12 mouse cellular contexts compared by ENCODE assay signal in genomic region chr11:79225371-79226155, GRCm38 (mm10). TPM values are rescaled to one million over a fixed set of nuclear protein-coding genes. Genes with fewer than 3 reads are reported as not detected.
DNase-seq lines count a peak whose midpoint lies in the region; ATAC-seq and TF ChIP-seq lines count a peak whose summit lies in the region.
"Had no signal": no experiment of that assay in that cellular context is flagged by ENCODE, and none has a peak within 500 bp of the region (broad histone marks: within the 10 kb centered on the region; RNA-seq: fewer than 3 reads in every experiment).

No protein-coding gene starts in this region.

- no peak for TF ChIP-seq EP300 in ES-Bruce4 (IDR thresholded peaks at IDR 0.05; ENCODE audit: insufficient read depth, low read depth, low read length)

- peaks cover 42% of the 10 kb centered on the region for H3K4me1 ChIP-seq in kidney, embryonic 15.5 days
- no peaks in the 10 kb centered on the region for H3K4me1 ChIP-seq in ES-Bruce4 (ENCODE audit: control insufficient read depth, insufficient read depth, low read length)
- peaks cover 29% of the 10 kb centered on the region for H3K4me1 ChIP-seq in limb, embryonic 12.5 days (replicated peaks)
- 0 out of 2 replicates have a peak, but pooled peaks cover 3% of the 10 kb centered on the region for H3K4me1 ChIP-seq in intestine, postnatal 0 days (replicated peaks; ENCODE audit: control insufficient read depth, insufficient read depth, low read length)

- H3K27me3 ChIP-seq in kidney, embryonic 15.5 days = no peaks in the 10 kb centered on the region
- H3K27me3 ChIP-seq in ES-Bruce4 (ENCODE audit: control insufficient read depth, insufficient read depth, low read length, poor library complexity, severe bottlenecking) = no peaks in the 10 kb centered on the region
- H3K27me3 ChIP-seq in limb, embryonic 12.5 days = no peaks in the 10 kb centered on the region
- H3K27me3 ChIP-seq in intestine, postnatal 0 days (replicated peaks; ENCODE audit: control insufficient read depth, insufficient read depth, low read length) = no peaks in the 10 kb centered on the region
- H3K27me3 ChIP-seq: hindbrain, embryonic 15.5 days; limb, embryonic 13.5 days had no signal

- peak overlapping the region; percentile 82 for H3K27ac ChIP-seq in kidney, embryonic 15.5 days
- no peak overlapping the region for H3K27ac ChIP-seq in ES-Bruce4 (ENCODE audit: insufficient read depth, low read length)
- no peak overlapping the region for H3K27ac ChIP-seq in limb, embryonic 12.5 days
- no peak overlapping the region for H3K27ac ChIP-seq in intestine, postnatal 0 days (ENCODE audit: low read depth, low read length)

- WGBS in kidney, embryonic 15.5 days = 39% methylated on average over 8 of the region's 8 CpGs
- 54% methylated on average over 8 of the region's 8 CpGs for WGBS in limb, embryonic 12.5 days
- 74% methylated on average over 8 of the region's 8 CpGs for WGBS in intestine, postnatal 0 days

- H3K4me3 ChIP-seq in kidney, embryonic 15.5 days (replicated peaks) = no peak overlapping the region
- H3K4me3 ChIP-seq in ES-Bruce4 (ENCODE audit: low read depth, low read length) = no peak overlapping the region
- H3K4me3 ChIP-seq in limb, embryonic 12.5 days (replicated peaks) = no peak overlapping the region
- no peak overlapping the region for H3K4me3 ChIP-seq in intestine, postnatal 0 days (ENCODE audit: low read depth, low read length)
- H3K4me3 ChIP-seq: hindbrain, embryonic 15.5 days had no signal

- no peak for TF ChIP-seq POLR2A in ES-Bruce4 (IDR thresholded peaks at IDR 0.05; ENCODE audit: insufficient read depth, low read length)

- TF ChIP-seq CTCF in ES-Bruce4 (IDR thresholded peaks at IDR 0.05; ENCODE audit: low read depth, low read length) = no peak
- no peak for TF ChIP-seq CTCF in intestine, postnatal 0 days (IDR thresholded peaks at IDR 0.05; ENCODE audit: low read depth)

- H3K9me3 ChIP-seq in kidney, embryonic 15.5 days (replicated peaks) = no peaks in the 10 kb centered on the region
- no peaks in the 10 kb centered on the region for H3K9me3 ChIP-seq in ES-Bruce4 (replicated peaks; ENCODE audit: control insufficient read depth, insufficient read depth, low read length, poor library complexity, severe bottlenecking)
- no peaks in the 10 kb centered on the region for H3K9me3 ChIP-seq in limb, embryonic 12.5 days
- H3K9me3 ChIP-seq in intestine, postnatal 0 days (ENCODE audit: control insufficient read depth) = no peaks in the 10 kb centered on the region
- H3K9me3 ChIP-seq: hindbrain, embryonic 15.5 days; limb, embryonic 13.5 days had no signal

- DNase-seq in adrenal gland, adult (ENCODE audit: inconsistent age in 2 of 2, low spot score in 1 of 2) = peak; percentile 9 to 35
- no peak for DNase-seq in adrenal gland, adult 2 months
- DNase-seq in kidney, postnatal 36 days = no peak
- no peak for DNase-seq in right cerebral cortex, adult 18-20 months
- DNase-seq: forebrain, postnatal 0 days had no signal

- H3K9ac ChIP-seq in kidney, embryonic 15.5 days = no peak overlapping the region
- peak overlapping the region; percentile 52; the same call in 1 of the 2 replicates for H3K9ac ChIP-seq in ES-Bruce4 (ENCODE audit: low read depth, poor library complexity, severe bottlenecking)
- H3K9ac ChIP-seq in limb, embryonic 12.5 days (replicated peaks) = 0 out of 2 replicates have a peak overlapping the region, but pooled peaks have one; percentile 27
- no peak overlapping the region for H3K9ac ChIP-seq in intestine, postnatal 0 days (ENCODE audit: low read depth, low read length)
- H3K9ac ChIP-seq: forebrain, postnatal 0 days; hindbrain, embryonic 15.5 days; limb, embryonic 13.5 days had no signal

- H3K36me3 ChIP-seq in kidney, embryonic 15.5 days = no peaks in the 10 kb centered on the region
- H3K36me3 ChIP-seq in ES-Bruce4 (ENCODE audit: control insufficient read depth, insufficient read depth, low read length, poor library complexity, severe bottlenecking) = no peaks in the 10 kb centered on the region
- no peaks in the 10 kb centered on the region for H3K36me3 ChIP-seq in limb, embryonic 12.5 days
- no peaks in the 10 kb centered on the region for H3K36me3 ChIP-seq in intestine, postnatal 0 days (ENCODE audit: control insufficient read depth, insufficient read depth)
- H3K36me3 ChIP-seq: hindbrain, embryonic 15.5 days; limb, embryonic 13.5 days had no signal

- H3K4me2 ChIP-seq in kidney, embryonic 15.5 days = no peak overlapping the region
- no peak overlapping the region for H3K4me2 ChIP-seq in limb, embryonic 12.5 days
- H3K4me2 ChIP-seq in intestine, postnatal 0 days (replicated peaks; ENCODE audit: low read depth) = no peak overlapping the region
- H3K4me2 ChIP-seq: midbrain, embryonic 11.5 days had no signal

- ATAC-seq in kidney, embryonic 15.5 days (replicated peaks; ENCODE audit: low FRiP score) = no peak
- ATAC-seq in limb, embryonic 12.5 days (ENCODE audit: insufficient number of reproducible peaks, insufficient read depth, low FRiP score, low TSS enrichment, low read depth) = no peak
- ATAC-seq in intestine, postnatal 0 days = no peak

RNA-seq across cellular contexts. Expression of gene Wsb1, which starts 28.9 kb away (rescaled TPM):
- 10 to 100 TPM; 29.4 to 37.0 TPM for total RNA-seq in adrenal gland, adult 2 months (2021)
- polyA plus RNA-seq in adrenal gland, adult 2 months (2012; rRNA removed) = 59.1 and 61.2 TPM in 2 replicates
- polyA plus RNA-seq in kidney, embryonic 15.5 days (2015; fragmentation: Nextera tagmentation; extraction: Ambion mirVana) = 316 and 358 TPM in 2 replicates
- polyA plus RNA-seq in ES-Bruce4 (2011; ENCODE audit: insufficient read depth, insufficient read length, low read depth, missing spikeins) = 188 and 195 TPM in 2 replicates
- polyA plus RNA-seq in limb, embryonic 12.5 days (2016; fragmentation: Nextera tagmentation; extraction: Ambion mirVana) = 446 and 475 TPM in 2 replicates
- polyA plus RNA-seq in intestine, postnatal 0 days (2015; fragmentation: Nextera tagmentation; extraction: Ambion mirVana) = 64.7 and 70.5 TPM in 2 replicates

Comparison
In these comparisons a context has a peak if more than half of its experiments do, and no peak if none do; other contexts are left out.
1. DNase-seq: peak in adrenal gland, adult (2 of 2); none in adrenal gland, adult 2 months (single experiment), kidney, postnatal 36 days (0 of 2) and right cerebral cortex, adult 18-20 months (single experiment).
2. H3K9ac ChIP-seq: peak in ES-Bruce4 (single experiment) and limb, embryonic 12.5 days (single experiment); none in kidney, embryonic 15.5 days (single experiment) and intestine, postnatal 0 days (single experiment).